Mouse (Mus musculus) embryonic facial prominence, embryonic 12.5 days (tissue): ENCODE data around the gene Dgkb. TPM values are rescaled to one million over a fixed set of nuclear protein-coding genes. Genes with fewer than 3 reads are reported as not detected.

Source experiments
- ATAC-seq: fragments of 200-750 bp; cut with Nextera tagmentation; 2 replicates; pipeline ENCODE4 v1.8.0; 2017; ENCODE audit not compliant: insufficient number of reproducible peaks, insufficient read depth, low FRiP score, low TSS enrichment
- H3K27ac ChIP-seq: fragments of 300-500 bp; sonication (generic); 2 replicates; pipeline ENCODE4 v1.5.1; 2016; ENCODE audit warnings: mild to moderate bottlenecking
- H3K27me3 ChIP-seq: fragments of 300-500 bp; sonication (generic); 2 replicates; pipeline ENCODE4 v1.6.1; 2016; ENCODE audit warnings: mild to moderate bottlenecking, moderate library complexity
- H3K36me3 ChIP-seq: fragments of 300-500 bp; sonication (generic); 2 replicates; pipeline ENCODE4 v1.6.1; 2016; ENCODE audit warnings: mild to moderate bottlenecking
- H3K4me1 ChIP-seq: fragments of 300-500 bp; sonication (generic); 2 replicates; pipeline ENCODE4 v1.6.1; 2016
- H3K4me2 ChIP-seq: fragments of 300-500 bp; sonication (generic); replicated peaks from 2 replicates; pipeline ENCODE4 v1.6.1; 2016; ENCODE audit warnings: mild to moderate bottlenecking, moderate library complexity
- H3K4me3 ChIP-seq: fragments of 300-500 bp; sonication (generic); 2 replicates; pipeline ENCODE4 v1.5.1; 2016; ENCODE audit warnings: mild to moderate bottlenecking
- H3K9ac ChIP-seq: fragments of 300-500 bp; sonication (generic); 2 replicates; pipeline ENCODE4 v1.6.1; 2016; ENCODE audit warnings: mild to moderate bottlenecking, moderate library complexity
- H3K9me3 ChIP-seq: fragments of 300-500 bp; sonication (generic); 2 replicates; pipeline ENCODE4 v1.6.1; 2016; ENCODE audit warnings: mild to moderate bottlenecking, moderate library complexity
- WGBS: fragments of 180-500 bp; shearing (Covaris S2); methylation state at CpG from one replicate; pipeline ENCODE4 v1.1.7; 2016; 5-methylcytosine and 5-hydroxymethylcytosine counted together
- polyA plus RNA-seq: library from polyadenylated mRNA; unstranded; fragments of >200 nt; fragmentation: Nextera tagmentation; extraction: Ambion mirVana; gene quantifications from 2 replicates; pipeline ENCODE4 v1.2.1, GENCODE M21; 2016

Gene Dgkb
- polyA plus RNA-seq, 1 experiment from 2014 or later, result 2.1 TPM

- Histone ChIP-seq H3K9ac (no peak overlapping the region), H3K36me3 (no peaks in the 10 kb centered on the region), H3K4me1 (no peaks in the 10 kb centered on the region), H3K9me3 (no peaks in the 10 kb centered on the region), H3K27ac (no peak overlapping the region), H3K27me3 (no peaks in the 10 kb centered on the region), H3K4me2 (no peak overlapping the region), H3K4me3 (no peak overlapping the region)
- no peak for ATAC-seq
- 73% methylated on average over 3 of the region's 3 CpGs for WGBS
Measured at GRCm38 (mm10) chr12:38303841-38304240, 486.3 kb downstream of the Dgkb start.

- no peak overlapping the region for H3K4me3 ChIP-seq
- 92% methylated on average over 3 of the region's 3 CpGs for WGBS
- H3K4me1 ChIP-seq, result no peaks in the 10 kb centered on the region
- H3K27me3 ChIP-seq, result no peaks in the 10 kb centered on the region
- H3K36me3 ChIP-seq, result no peaks in the 10 kb centered on the region
- H3K27ac ChIP-seq, result no peak overlapping the region
- no peak for ATAC-seq
- no peak overlapping the region for H3K9ac ChIP-seq
- H3K4me2 ChIP-seq, result no peak overlapping the region
- H3K9me3 ChIP-seq, result no peaks in the 10 kb centered on the region
Measured at GRCm38 (mm10) chr12:38304245-38304644, 486.7 kb downstream of the Dgkb start.

- Histone ChIP-seq H3K9ac (no peak overlapping the region), H3K9me3 (no peaks in the 10 kb centered on the region), H3K36me3 (no peaks in the 10 kb centered on the region), H3K4me2 (no peak overlapping the region), H3K4me3 (no peak overlapping the region), H3K27ac (no peak overlapping the region), H3K27me3 (no peaks in the 10 kb centered on the region), H3K4me1 (no peaks in the 10 kb centered on the region)
- ATAC-seq, result no peak
Measured at GRCm38 (mm10) chr12:38309885-38310284, 492.4 kb downstream of the Dgkb start.

- no peak for ATAC-seq
- Histone ChIP-seq H3K9me3 (no peaks in the 10 kb centered on the region), H3K27me3 (no peaks in the 10 kb centered on the region), H3K4me3 (no peak overlapping the region), H3K9ac (no peak overlapping the region), H3K4me1 (no peaks in the 10 kb centered on the region), H3K36me3 (no peaks in the 10 kb centered on the region), H3K4me2 (no peak overlapping the region), H3K27ac (no peak overlapping the region)
- 81% methylated on average over 1 of the region's 1 CpGs for WGBS
Measured at GRCm38 (mm10) chr12:38327729-38328271, 510.3 kb downstream of the Dgkb start.

- H3K27me3 ChIP-seq, result no peaks in the 10 kb centered on the region
- no peak overlapping the region for H3K9ac ChIP-seq
- no peak overlapping the region for H3K4me3 ChIP-seq
- H3K9me3 ChIP-seq, result no peaks in the 10 kb centered on the region
- no peaks in the 10 kb centered on the region for H3K36me3 ChIP-seq
- no peaks in the 10 kb centered on the region for H3K4me1 ChIP-seq
- ATAC-seq, result no peak
- H3K4me2 ChIP-seq, result no peak overlapping the region
- no peak overlapping the region for H3K27ac ChIP-seq
Measured at GRCm38 (mm10) chr12:38328779-38329178, 511.3 kb downstream of the Dgkb start.

GRCm38 (mm10) chr12:38342657-38343056, 525.1 kb downstream of the Dgkb start:
- ATAC-seq, result no peak
- no peak overlapping the region for H3K9ac ChIP-seq
- H3K36me3 ChIP-seq, result no peaks in the 10 kb centered on the region
- H3K4me2 ChIP-seq, result no peak overlapping the region
- no peaks in the 10 kb centered on the region for H3K4me1 ChIP-seq
- no peak overlapping the region for H3K27ac ChIP-seq
- H3K27me3 ChIP-seq, result no peaks in the 10 kb centered on the region
- H3K9me3 ChIP-seq, result no peaks in the 10 kb centered on the region
- 14% methylated on average over 6 of the region's 6 CpGs for WGBS
- no peak overlapping the region for H3K4me3 ChIP-seq

GRCm38 (mm10) chr12:38352481-38352880, 535.0 kb downstream of the Dgkb start:
- H3K27me3 ChIP-seq, result no peaks in the 10 kb centered on the region

GRCm38 (mm10) chr12:38356386-38356785, 538.9 kb downstream of the Dgkb start:
- H3K4me3 ChIP-seq, result no peak overlapping the region
- 80% methylated on average over 1 of the region's 1 CpGs for WGBS
- H3K27ac ChIP-seq, result no peak overlapping the region
- no peak overlapping the region for H3K4me2 ChIP-seq
- H3K27me3 ChIP-seq, result no peaks in the 10 kb centered on the region
- no peak for ATAC-seq
- no peaks in the 10 kb centered on the region for H3K4me1 ChIP-seq
- H3K9ac ChIP-seq, result no peak overlapping the region
- H3K36me3 ChIP-seq, result no peaks in the 10 kb centered on the region
- H3K9me3 ChIP-seq, result no peaks in the 10 kb centered on the region

More at GRCm38 (mm10) chr12:38352481-38352880, 535.0 kb downstream of the Dgkb start:
- H3K4me2 ChIP-seq, result no peak overlapping the region
- WGBS, result 90% methylated on average over 3 of the region's 3 CpGs
- H3K4me3 ChIP-seq, result no peak overlapping the region
- H3K36me3 ChIP-seq, result no peaks in the 10 kb centered on the region
- no peak overlapping the region for H3K27ac ChIP-seq
- no peaks in the 10 kb centered on the region for H3K9me3 ChIP-seq
- H3K9ac ChIP-seq, result no peak overlapping the region
- no peaks in the 10 kb centered on the region for H3K4me1 ChIP-seq
- no peak for ATAC-seq

- H3K36me3 ChIP-seq, result no peaks in the 10 kb centered on the region
- H3K27ac ChIP-seq, result no peak overlapping the region
- H3K4me3 ChIP-seq, result no peak overlapping the region
- H3K4me2 ChIP-seq, result no peak overlapping the region
- H3K9me3 ChIP-seq, result no peaks in the 10 kb centered on the region
- no peaks in the 10 kb centered on the region for H3K4me1 ChIP-seq
- WGBS, result 92% methylated on average over 4 of the region's 4 CpGs
- H3K9ac ChIP-seq, result no peak overlapping the region
- H3K27me3 ChIP-seq, result no peaks in the 10 kb centered on the region
- no peak for ATAC-seq
Measured at GRCm38 (mm10) chr12:38361491-38361890, 544.0 kb downstream of the Dgkb start.

GRCm38 (mm10) chr12:38371597-38371996, 554.1 kb downstream of the Dgkb start:
- no peak for ATAC-seq
- WGBS, result 76% methylated on average over 2 of the region's 2 CpGs
- Histone ChIP-seq H3K36me3 (no peaks in the 10 kb centered on the region), H3K4me2 (no peak overlapping the region), H3K4me1 (no peaks in the 10 kb centered on the region), H3K27ac (no peak overlapping the region), H3K9me3 (no peaks in the 10 kb centered on the region), H3K9ac (no peak overlapping the region), H3K4me3 (no peak overlapping the region), H3K27me3 (no peaks in the 10 kb centered on the region)

- Histone ChIP-seq H3K27ac (no peak overlapping the region), H3K4me3 (no peak overlapping the region), H3K36me3 (no peaks in the 10 kb centered on the region), H3K4me2 (no peak overlapping the region), H3K9ac (no peak overlapping the region), H3K9me3 (no peaks in the 10 kb centered on the region), H3K4me1 (no peaks in the 10 kb centered on the region), H3K27me3 (no peaks in the 10 kb centered on the region)
- 84% methylated on average over 3 of the region's 3 CpGs for WGBS
- ATAC-seq, result no peak
Measured at GRCm38 (mm10) chr12:38374159-38374558, 556.6 kb downstream of the Dgkb start.

- no peaks in the 10 kb centered on the region for H3K9me3 ChIP-seq
Measured at GRCm38 (mm10) chr12:38385942-38386341, 568.4 kb downstream of the Dgkb start.

GRCm38 (mm10) chr12:38386991-38387390, 569.5 kb downstream of the Dgkb start:
- Histone ChIP-seq H3K27ac (no peak overlapping the region), H3K9ac (no peak overlapping the region), H3K4me2 (no peak overlapping the region), H3K27me3 (no peaks in the 10 kb centered on the region), H3K9me3 (no peaks in the 10 kb centered on the region), H3K4me3 (no peak overlapping the region), H3K36me3 (no peaks in the 10 kb centered on the region), H3K4me1 (no peaks in the 10 kb centered on the region)
- ATAC-seq, result no peak
- 70% methylated on average over 1 of the region's 1 CpGs for WGBS

More at GRCm38 (mm10) chr12:38385942-38386341, 568.4 kb downstream of the Dgkb start:
- Histone ChIP-seq H3K9ac (no peak overlapping the region), H3K36me3 (no peaks in the 10 kb centered on the region), H3K27me3 (no peaks in the 10 kb centered on the region), H3K4me3 (no peak overlapping the region), H3K4me2 (no peak overlapping the region), H3K27ac (no peak overlapping the region), H3K4me1 (no peaks in the 10 kb centered on the region)
- no peak for ATAC-seq
- 86% methylated on average over 6 of the region's 6 CpGs for WGBS
